In genomic region chr5:12914395-12914794, GRCm38 (mm10) we compare ENCODE assay signal across 32 mouse cellular contexts.
"Had no signal": no experiment of that assay in that cellular context is flagged by ENCODE, and none has a peak within 500 bp of the region (broad histone marks: within the 10 kb centered on the region; RNA-seq: fewer than 3 reads in every experiment).

No protein-coding gene starts in this region.

- ATAC-seq: liver, embryonic 12.5 days; liver, postnatal 0 days; midbrain, embryonic 13.5 days; midbrain, embryonic 15.5 days; midbrain, embryonic 16.5 days had no signal

- H3K27me3 ChIP-seq: limb, embryonic 12.5 days; limb, embryonic 13.5 days; limb, embryonic 15.5 days; liver, embryonic 12.5 days; liver, embryonic 13.5 days; liver, embryonic 15.5 days; lung, embryonic 15.5 days; megakaryocyte, embryonic 14.5 days; midbrain, embryonic 12.5 days; midbrain, embryonic 13.5 days; midbrain, embryonic 15.5 days; neural tube, embryonic 12.5 days; neural tube, embryonic 13.5 days had no signal

- H3K4me2 ChIP-seq: limb, embryonic 12.5 days; limb, embryonic 13.5 days; limb, embryonic 15.5 days; liver, embryonic 11.5 days; liver, embryonic 12.5 days; liver, embryonic 13.5 days; liver, embryonic 15.5 days; lung, embryonic 14.5 days; lung, embryonic 15.5 days; midbrain, embryonic 11.5 days; midbrain, embryonic 12.5 days; midbrain, embryonic 13.5 days; midbrain, embryonic 15.5 days; neural tube, embryonic 12.5 days; neural tube, embryonic 13.5 days had no signal

- DNase-seq: left cerebral cortex, postnatal 4 days; liver; liver, embryonic 13.5 days; liver, postnatal 0 days; lung, adult 18-20 months; lung, adult 2 months; lung, embryonic 14.5 days; lung, postnatal 10 days; lung, postnatal 14 days; lung, postnatal 36 days; midbrain, embryonic 14.5 days had no signal

- H3K9ac ChIP-seq: limb, embryonic 12.5 days; limb, embryonic 13.5 days; limb, embryonic 15.5 days; liver, embryonic 12.5 days; liver, embryonic 13.5 days; liver, embryonic 14.5 days; liver, embryonic 15.5 days; liver, postnatal 0 days; lung, embryonic 14.5 days; lung, embryonic 15.5 days; midbrain, embryonic 12.5 days; midbrain, embryonic 13.5 days; midbrain, embryonic 15.5 days; neural tube, embryonic 12.5 days; neural tube, embryonic 13.5 days had no signal

- H3K4me3 ChIP-seq: left cerebral cortex, adult 2 months; limb, embryonic 10.5 days; limb, embryonic 12.5 days; limb, embryonic 13.5 days; limb, embryonic 15.5 days; liver, embryonic 12.5 days; liver, embryonic 13.5 days; liver, embryonic 15.5 days; lung, embryonic 15.5 days; megakaryocyte, embryonic 14.5 days; midbrain, embryonic 10.5 days; midbrain, embryonic 12.5 days; midbrain, embryonic 13.5 days; midbrain, embryonic 15.5 days; myocyte; neural tube, embryonic 12.5 days; neural tube, embryonic 13.5 days had no signal

- H3K9me3 ChIP-seq: limb, embryonic 10.5 days; limb, embryonic 15.5 days; liver, embryonic 12.5 days; liver, embryonic 13.5 days; liver, embryonic 15.5 days; lung, embryonic 15.5 days; megakaryocyte, embryonic 14.5 days; midbrain, embryonic 10.5 days; midbrain, embryonic 12.5 days; midbrain, embryonic 13.5 days; midbrain, embryonic 15.5 days; neural tube, embryonic 12.5 days; neural tube, embryonic 13.5 days had no signal

- H3K27ac ChIP-seq: left cerebral cortex, adult 2 months; limb, embryonic 10.5 days; limb, embryonic 12.5 days; limb, embryonic 13.5 days; limb, embryonic 15.5 days; liver, embryonic 12.5 days; liver, embryonic 13.5 days; liver, embryonic 14.5 days; liver, embryonic 15.5 days; lung, embryonic 15.5 days; macrophage; midbrain, embryonic 10.5 days; midbrain, embryonic 12.5 days; midbrain, embryonic 13.5 days; midbrain, embryonic 15.5 days; neural tube, embryonic 12.5 days; neural tube, embryonic 13.5 days had no signal

- H3K36me3 ChIP-seq: limb, embryonic 10.5 days; limb, embryonic 12.5 days; limb, embryonic 13.5 days; limb, embryonic 15.5 days; liver, embryonic 12.5 days; liver, embryonic 13.5 days; liver, embryonic 15.5 days; lung, embryonic 15.5 days; midbrain, embryonic 10.5 days; midbrain, embryonic 12.5 days; midbrain, embryonic 13.5 days; midbrain, embryonic 15.5 days; neural tube, embryonic 12.5 days; neural tube, embryonic 13.5 days had no signal

- H3K4me1 ChIP-seq: limb, embryonic 10.5 days; limb, embryonic 12.5 days; limb, embryonic 13.5 days; limb, embryonic 15.5 days; liver, embryonic 12.5 days; liver, embryonic 13.5 days; liver, embryonic 15.5 days; lung, embryonic 15.5 days; megakaryocyte, embryonic 14.5 days; midbrain, embryonic 10.5 days; midbrain, embryonic 12.5 days; midbrain, embryonic 13.5 days; midbrain, embryonic 15.5 days; neural tube, embryonic 12.5 days; neural tube, embryonic 13.5 days had no signal
